Comparison of ENCODE assay signal across 8 mouse cellular contexts in the genomic region with DNA sequence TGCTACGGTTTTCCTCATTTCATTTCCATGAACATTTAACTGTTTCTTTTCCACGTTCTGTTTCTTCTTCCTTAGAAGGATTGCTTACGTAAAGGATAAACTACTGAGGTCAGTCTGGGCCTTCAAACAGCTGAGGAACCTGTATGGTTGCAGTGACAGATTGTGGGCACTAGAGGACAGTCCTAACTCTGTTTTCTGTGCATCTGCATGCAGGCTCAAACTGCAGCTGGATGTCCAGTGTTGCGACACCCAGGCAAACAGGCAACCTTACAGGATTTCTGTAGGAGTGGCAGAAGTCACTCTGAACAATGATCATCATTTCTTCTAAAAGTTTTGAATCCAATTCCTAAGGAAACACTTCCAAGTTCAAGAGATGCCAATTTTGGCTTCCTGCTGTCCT. TPM values are rescaled to one million over a fixed set of nuclear protein-coding genes. Genes with fewer than 3 reads are reported as not detected.
A peak's percentile ranks its signal among the peaks of the same experiment; 100 is the strongest.
DNase-seq lines count a peak whose midpoint lies in the region; TF ChIP-seq lines count a peak whose summit lies in the region.

No protein-coding gene starts in this region.

- TF ChIP-seq CTCF in left cerebral cortex, adult 2 months (IDR thresholded peaks at IDR 0.05): peak; percentile 62
- TF ChIP-seq CTCF in cortical plate, adult 2 months (IDR thresholded peaks at IDR 0.05; ENCODE audit: extremely low read depth, insufficient read depth, low read length): peak; percentile 78

- no peak overlapping the region for H3K27ac ChIP-seq in left cerebral cortex, adult 2 months
- H3K27ac ChIP-seq in cortical plate, adult 2 months (ENCODE audit: insufficient read depth, low read length): no peak overlapping the region

- intact Hi-C loops in left cerebral cortex, adult 2 months (cut with DNase I): no loop called here

- H3K4me1 ChIP-seq in cortical plate, adult 2 months (ENCODE audit: control insufficient read depth, insufficient read depth, low read length): no peaks in the 10 kb centered on the region

- peak; percentile 36 to 78 for DNase-seq in adrenal gland, adult (ENCODE audit: inconsistent age in 2 of 2, low spot score in 1 of 2)
- no peak for DNase-seq in adrenal gland, adult 8-10 months
- DNase-seq in left cerebral cortex, adult 2 months (ENCODE audit: extremely low spot score in 1 of 2, low spot score in 2 of 2): no peak
- no peak for DNase-seq in left cerebral cortex, adult 9 months (ENCODE audit: low spot score in 2 of 2)
- peak; percentile 22 for DNase-seq in lung, postnatal 14 days
- DNase-seq in right cerebral cortex, postnatal 4 days: no peak
- no peak for DNase-seq in cerebellum, postnatal 25 days

- TF ChIP-seq POLR2A in cortical plate, adult 2 months (IDR thresholded peaks at IDR 0.05; ENCODE audit: extremely low read depth, insufficient read depth, low read length): no peak

- H3K4me3 ChIP-seq in left cerebral cortex, adult 2 months: no peak overlapping the region
- H3K4me3 ChIP-seq in cortical plate, adult 2 months (ENCODE audit: insufficient read depth, low read length): no peak overlapping the region

RNA-seq across cellular contexts. Expression of gene Ahcyl2, which starts 5.3 kb away (rescaled TPM):
- total RNA-seq in adrenal gland, adult 8-10 months (2022): 100 to 1,000 TPM; 100 to 281 (median 173) TPM
- 100 to 1,000 TPM; 137 to 141 TPM for total RNA-seq in left cerebral cortex, adult 2 months (2021)
- polyA plus RNA-seq in cortical plate, adult 2 months (2012; rRNA removed): 112 and 117 TPM in 2 replicates

RNA-seq across cellular contexts. Expression of gene Smo, which starts 27.2 kb away (rescaled TPM):
- 10 to 100 TPM; 43.4 to 55.3 (median 50.2) TPM for total RNA-seq in adrenal gland, adult 8-10 months (2022)
- 1 to 10 TPM; 9.0 to 9.2 TPM for total RNA-seq in left cerebral cortex, adult 2 months (2021)
- 8.3 and 9.6 TPM in 2 replicates for polyA plus RNA-seq in cortical plate, adult 2 months (2012; rRNA removed)

Comparison
In these comparisons a context has a peak if more than half of its experiments do, and no peak if none do; other contexts are left out.
1. DNase-seq: peak in adrenal gland, adult (2 of 2) and lung, postnatal 14 days (single experiment); none in adrenal gland, adult 8-10 months (single experiment), left cerebral cortex, adult 2 months (0 of 2), left cerebral cortex, adult 9 months (0 of 2), right cerebral cortex, postnatal 4 days (single experiment) and cerebellum, postnatal 25 days (0 of 2).
2. RNA of gene Smo, which starts 27.2 kb away (total RNA-seq): 43.4 to 55.3 TPM in adrenal gland, adult 8-10 months; 9.0 to 9.2 TPM in left cerebral cortex, adult 2 months; every median in the first group is over 4 times any median in the second.